Mouse (Mus musculus): ENCODE results near the gene Slc15a5.

DNA sequence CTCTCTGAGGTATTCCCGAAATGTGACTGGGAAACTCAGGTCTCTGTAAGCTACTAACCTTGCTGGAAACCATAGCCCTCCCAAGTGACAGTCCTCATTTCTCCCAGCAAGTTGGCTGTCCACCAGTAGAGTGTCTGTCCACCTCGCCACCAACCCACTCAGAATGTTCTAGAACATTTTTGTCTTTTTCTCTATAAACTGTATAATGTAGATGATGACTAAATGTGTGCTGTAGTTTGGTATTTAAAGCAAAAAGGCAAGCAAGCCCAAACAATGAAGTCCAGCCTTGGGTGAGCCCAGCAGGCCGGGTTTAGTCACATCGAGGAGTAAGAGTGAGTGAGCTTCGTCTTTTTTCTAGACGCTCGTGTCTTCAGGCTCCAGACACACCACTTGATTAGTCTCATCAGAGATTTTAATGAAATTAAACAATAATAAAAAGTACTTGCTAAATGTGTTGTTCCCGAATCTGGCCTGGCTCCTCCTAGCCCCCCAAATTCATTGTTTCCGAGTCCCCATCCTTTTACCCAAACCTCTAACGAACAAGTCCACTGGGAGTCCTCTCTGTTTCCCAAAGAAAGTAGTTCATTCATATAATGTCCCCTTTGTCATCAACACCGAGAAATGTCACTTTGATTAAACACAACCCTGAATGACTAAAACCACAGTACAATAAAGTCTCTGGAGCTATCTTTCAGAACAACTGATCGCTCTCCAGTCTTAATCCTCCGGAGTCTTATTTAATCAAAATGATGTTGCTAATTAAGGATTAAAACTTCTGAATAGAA is 8.8 kb downstream of the Slc15a5 start:
- TF ChIP-seq CTCF (conservative IDR thresholded peaks at IDR 0.05; ENCODE audit: insufficient read depth, insufficient read length, low read depth, low read length) (no peak), POLR2A (IDR thresholded peaks at IDR 0.05; ENCODE audit: low read depth, low read length) (no peak)
